Mouse (Mus musculus): ENCODE measurements around the gene Olfr1445. TPM values are rescaled to one million over a fixed set of nuclear protein-coding genes. Genes with fewer than 3 reads are reported as not detected.

Olfr1445 gene
- polyA plus RNA-seq (2015; fragmentation: Nextera tagmentation; extraction: Ambion mirVana): not detected in 2 replicates

DNA sequence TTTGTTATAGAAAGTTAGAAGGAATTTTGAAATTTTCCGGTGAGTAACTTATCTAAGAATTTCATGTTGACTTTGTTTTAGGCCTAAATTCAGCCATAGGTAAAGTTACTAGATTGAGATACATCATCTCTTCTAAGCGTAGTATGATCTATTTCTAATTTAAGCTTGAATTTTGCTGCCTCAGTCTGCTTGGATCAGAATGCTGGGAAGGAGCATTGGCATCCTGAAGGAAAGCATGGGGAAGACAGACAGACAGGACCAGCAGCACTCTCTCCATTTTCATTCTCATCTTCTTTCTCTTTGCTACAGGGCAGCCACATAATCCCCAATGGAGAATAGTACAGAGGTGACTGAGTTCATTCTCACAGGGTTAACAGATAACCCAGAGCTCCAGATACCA, at the start of gene Olfr1445:
Gene Olfr1445, plus strand, starts transcription at position 301 of the 400 bp plus-strand sequence.
- 80% methylated on average over 2 of the region's 2 CpGs for WGBS
- Histone ChIP-seq H3K27me3 (no peaks in the 10 kb centered on the region), H3K9me3 (replicated peaks) (no peaks in the 10 kb centered on the region), H3K4me2 (no peak within 1 kb of the TSS), H3K4me3 (no peak within 1 kb of the TSS), H3K36me3 (no peaks in the 10 kb centered on the region), H3K9ac (no peak within 1 kb of the TSS), H3K4me1 (replicated peaks) (no peaks in the 10 kb centered on the region), H3K27ac (no peak within 1 kb of the TSS)
- ATAC-seq (replicated peaks; ENCODE audit: insufficient number of reproducible peaks, insufficient read depth, low FRiP score, low read depth): no peak

DNA sequence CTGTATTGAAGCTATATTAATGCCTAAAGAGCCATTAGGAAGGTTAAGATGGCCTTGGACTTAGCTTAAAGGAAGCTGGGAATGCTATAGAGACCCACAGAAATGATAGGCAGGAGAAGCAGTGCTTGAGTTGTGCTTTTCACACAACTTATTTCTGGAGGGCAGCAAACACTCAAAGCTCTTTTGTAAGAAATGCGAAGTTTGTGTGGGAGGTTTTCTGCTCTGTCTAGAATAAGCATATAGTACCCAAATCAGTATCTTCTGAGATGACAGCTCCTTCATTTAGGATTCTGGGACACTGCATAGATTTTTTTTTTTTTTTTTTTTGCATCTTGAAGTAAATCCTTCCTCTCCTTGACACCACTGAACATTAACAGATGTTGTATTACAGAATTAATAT, 45.1 kb upstream of the Olfr1445 start:
- no peaks in the 10 kb centered on the region for H3K4me1 ChIP-seq (replicated peaks)
- H3K4me2 ChIP-seq: no peak overlapping the region
- no peaks in the 10 kb centered on the region for H3K36me3 ChIP-seq
- H3K27ac ChIP-seq: no peak overlapping the region
- no peak for ATAC-seq (replicated peaks; ENCODE audit: insufficient number of reproducible peaks, insufficient read depth, low FRiP score, low read depth)
- WGBS: 73% methylated on average over 1 of the region's 1 CpGs
- no peak overlapping the region for H3K4me3 ChIP-seq
- H3K9me3 ChIP-seq (replicated peaks): no peaks in the 10 kb centered on the region
- no peaks in the 10 kb centered on the region for H3K27me3 ChIP-seq
- H3K9ac ChIP-seq: no peak overlapping the region

DNA sequence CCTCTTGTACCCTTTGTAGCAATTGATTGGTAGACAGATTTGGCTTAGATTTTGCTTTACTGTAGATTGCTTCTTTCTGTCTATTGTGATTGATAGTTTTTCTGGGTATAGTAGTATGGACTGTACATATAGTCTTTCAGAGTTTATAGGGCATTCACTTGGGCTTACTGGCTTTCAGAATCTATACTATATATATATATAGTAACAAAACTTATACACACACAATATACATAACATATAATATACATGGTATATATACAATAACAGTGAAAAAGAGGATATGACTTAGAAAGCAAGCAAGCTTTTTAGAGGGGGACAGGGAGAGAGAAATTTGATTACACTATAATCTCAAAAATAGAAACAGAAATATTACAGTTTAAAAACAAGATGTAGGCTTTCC, 37.3 kb upstream of the Olfr1445 start, which contains the start of gene Gm5244:
Gene Gm5244, plus strand, starts transcription at position 301 of the 400 bp plus-strand sequence.
- no peaks in the 10 kb centered on the region for H3K9me3 ChIP-seq (replicated peaks)

DNA sequence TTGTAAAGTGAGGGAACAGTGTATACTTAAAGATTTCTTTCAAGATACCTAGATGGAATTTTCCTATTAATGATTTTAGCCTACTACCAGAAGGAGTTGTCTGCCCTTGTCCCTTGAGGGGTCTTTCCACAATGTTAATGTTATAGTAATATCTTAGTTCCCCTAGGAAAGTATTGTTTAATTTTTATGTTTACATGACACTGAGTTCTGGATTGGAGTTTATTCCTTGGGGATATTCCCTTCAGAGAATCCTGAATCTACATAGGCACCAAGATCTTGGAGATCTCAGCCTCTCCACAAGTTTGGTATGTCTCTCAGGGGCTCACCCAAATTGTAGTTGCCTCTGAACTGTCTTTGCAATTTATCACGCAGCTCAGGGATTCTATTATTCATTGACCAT, 26.7 kb upstream of the Olfr1445 start, which contains the start of gene Olfr1444:
Gene Olfr1444, plus strand, starts transcription at position 301 of the 400 bp plus-strand sequence.
- Histone ChIP-seq H3K9ac (no peak within 1 kb of the TSS), H3K4me3 (no peak within 1 kb of the TSS), H3K4me2 (no peak within 1 kb of the TSS), H3K4me1 (replicated peaks) (no peaks in the 10 kb centered on the region), H3K27me3 (no peaks in the 10 kb centered on the region), H3K27ac (no peak within 1 kb of the TSS), H3K36me3 (no peaks in the 10 kb centered on the region), H3K9me3 (replicated peaks) (no peaks in the 10 kb centered on the region)
- ATAC-seq (replicated peaks; ENCODE audit: insufficient number of reproducible peaks, insufficient read depth, low FRiP score, low read depth): no peak
- 42% methylated on average over 1 of the region's 1 CpGs for WGBS

More for the DNA sequence above, 37.3 kb upstream of the Olfr1445 start, which contains the start of gene Gm5244:
- Histone ChIP-seq H3K27me3 (no peaks in the 10 kb centered on the region), H3K36me3 (no peaks in the 10 kb centered on the region), H3K4me1 (replicated peaks) (no peaks in the 10 kb centered on the region), H3K27ac (no peak within 1 kb of the TSS), H3K9ac (no peak within 1 kb of the TSS), H3K4me3 (no peak within 1 kb of the TSS), H3K4me2 (no peak within 1 kb of the TSS)
- no peak for ATAC-seq (replicated peaks; ENCODE audit: insufficient number of reproducible peaks, insufficient read depth, low FRiP score, low read depth)

DNA sequence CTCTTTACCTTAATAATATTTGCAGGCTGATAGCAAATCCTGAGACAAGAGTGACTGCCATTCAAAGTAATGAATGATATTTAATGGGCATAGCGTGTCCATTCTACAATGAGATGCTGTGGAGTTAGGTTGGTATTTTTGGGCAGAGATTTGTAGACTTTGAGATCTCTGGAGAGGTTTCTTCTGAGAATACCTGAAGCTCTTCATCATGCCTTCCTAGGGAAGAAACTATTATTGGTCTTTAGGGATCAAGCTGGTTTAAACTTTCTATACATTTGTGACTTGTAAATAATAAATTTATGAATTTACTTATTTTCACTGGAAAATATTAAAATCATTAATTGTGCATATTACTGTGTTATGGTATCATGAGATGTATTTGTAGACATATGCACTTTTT, 9.8 kb downstream of the Olfr1445 start, which contains the start of gene Olfr1446:
Gene Olfr1446, minus strand, starts transcription at position 101 of the 400 bp plus-strand sequence.
- 73% methylated on average over 1 of the region's 1 CpGs for WGBS
- no peak for ATAC-seq (replicated peaks; ENCODE audit: insufficient number of reproducible peaks, insufficient read depth, low FRiP score, low read depth)
- no peaks in the 10 kb centered on the region for H3K4me1 ChIP-seq (replicated peaks)

DNA sequence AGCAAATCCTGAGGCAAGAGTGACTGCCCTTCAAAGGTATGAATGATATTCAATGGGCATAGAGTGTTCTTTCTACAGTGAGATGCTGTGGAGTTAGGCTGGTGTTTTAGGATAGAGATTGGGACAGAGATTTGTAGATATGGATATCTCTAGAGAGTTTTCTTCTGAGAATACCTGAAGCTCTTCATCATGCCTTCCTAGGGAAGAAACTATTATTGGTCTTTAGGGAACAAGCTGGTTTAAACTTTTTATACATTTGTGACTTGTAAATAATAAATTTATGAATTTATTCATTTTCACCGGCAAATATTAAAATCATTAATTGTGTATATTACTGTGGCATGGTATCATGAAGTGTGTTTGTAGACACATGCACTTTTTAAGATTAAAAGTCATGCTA, 20.0 kb downstream of the Olfr1445 start, which contains the start of gene Olfr1447:
Gene Olfr1447, minus strand, starts transcription at position 101 of the 400 bp plus-strand sequence.
- Histone ChIP-seq H3K9ac (no peak within 1 kb of the TSS), H3K9me3 (replicated peaks) (no peaks in the 10 kb centered on the region), H3K27ac (no peak within 1 kb of the TSS), H3K4me3 (no peak within 1 kb of the TSS), H3K4me1 (replicated peaks) (no peaks in the 10 kb centered on the region), H3K4me2 (no peak within 1 kb of the TSS), H3K36me3 (no peaks in the 10 kb centered on the region), H3K27me3 (no peaks in the 10 kb centered on the region)
- WGBS: 94% methylated on average over 1 of the region's 1 CpGs
- ATAC-seq (replicated peaks; ENCODE audit: insufficient number of reproducible peaks, insufficient read depth, low FRiP score, low read depth): no peak

More for the DNA sequence above, 9.8 kb downstream of the Olfr1445 start, which contains the start of gene Olfr1446:
- no peak within 1 kb of the TSS for H3K9ac ChIP-seq
- no peaks in the 10 kb centered on the region for H3K27me3 ChIP-seq
- no peak within 1 kb of the TSS for H3K4me3 ChIP-seq
- no peaks in the 10 kb centered on the region for H3K36me3 ChIP-seq
- H3K4me2 ChIP-seq: no peak within 1 kb of the TSS
- H3K9me3 ChIP-seq (replicated peaks): no peaks in the 10 kb centered on the region
- no peak within 1 kb of the TSS for H3K27ac ChIP-seq

DNA sequence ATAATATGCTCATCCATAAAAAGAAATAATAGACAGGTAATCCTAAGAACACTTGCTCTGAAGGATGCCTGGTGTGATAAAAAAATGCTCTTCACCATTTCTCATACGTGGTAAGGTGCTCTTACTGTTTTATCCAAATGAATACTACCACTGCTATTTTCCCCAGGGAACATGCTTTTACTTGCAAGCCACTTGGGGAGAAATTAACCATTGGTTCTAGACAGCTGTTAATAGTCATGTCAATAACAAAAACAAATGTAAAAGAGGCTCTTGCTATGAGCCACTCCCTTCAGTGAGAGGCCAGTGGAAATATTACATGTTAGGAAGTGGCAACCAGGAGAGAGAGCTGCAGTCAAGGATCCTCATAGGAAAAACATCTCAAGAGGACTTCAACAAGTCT, 40.7 kb downstream of the Olfr1445 start, which contains the start of gene Olfr1448:
Gene Olfr1448, minus strand, starts transcription at position 101 of the 400 bp plus-strand sequence.
- Histone ChIP-seq H3K4me3 (no peak within 1 kb of the TSS), H3K9me3 (replicated peaks) (0 out of 2 replicates have a peak, but pooled peaks cover 2% of the 10 kb centered on the region), H3K27me3 (no peaks in the 10 kb centered on the region), H3K4me2 (no peak within 1 kb of the TSS), H3K4me1 (replicated peaks) (no peaks in the 10 kb centered on the region), H3K36me3 (no peaks in the 10 kb centered on the region), H3K27ac (no peak within 1 kb of the TSS), H3K9ac (no peak within 1 kb of the TSS)
- 61% methylated on average over 1 of the region's 1 CpGs for WGBS
- ATAC-seq (replicated peaks; ENCODE audit: insufficient number of reproducible peaks, insufficient read depth, low FRiP score, low read depth): no peak

DNA sequence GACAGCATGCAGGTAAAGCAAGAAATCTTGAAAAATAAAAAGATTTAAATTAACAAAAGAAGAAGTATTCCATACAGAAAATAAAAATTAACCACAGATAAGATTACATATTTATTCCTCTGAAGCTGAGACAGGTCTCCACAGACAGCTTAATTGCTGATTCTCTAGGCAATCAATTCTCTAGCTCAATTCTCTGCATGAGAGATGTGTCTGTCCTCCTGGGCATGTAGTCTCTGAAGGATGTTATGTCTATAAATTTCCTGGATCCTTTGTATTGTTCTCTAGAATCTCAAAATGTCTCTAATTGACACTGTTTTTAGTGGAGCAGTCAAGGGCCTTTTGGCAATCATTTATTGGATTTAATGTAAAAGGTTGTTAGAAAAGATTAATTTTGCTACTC, 46.9 kb downstream of the Olfr1445 start, which contains the start of gene Olfr1449:
Gene Olfr1449, plus strand, starts transcription at position 301 of the 400 bp plus-strand sequence.
- ATAC-seq (replicated peaks; ENCODE audit: insufficient number of reproducible peaks, insufficient read depth, low FRiP score, low read depth): no peak
- Histone ChIP-seq H3K27me3 (no peaks in the 10 kb centered on the region), H3K4me3 (no peak within 1 kb of the TSS)

More for the DNA sequence above, 46.9 kb downstream of the Olfr1445 start, which contains the start of gene Olfr1449:
- Histone ChIP-seq H3K27ac (no peak within 1 kb of the TSS), H3K9me3 (replicated peaks) (0 out of 2 replicates have a peak, but pooled peaks cover 2% of the 10 kb centered on the region), H3K9ac (no peak within 1 kb of the TSS), H3K36me3 (no peaks in the 10 kb centered on the region), H3K4me2 (no peak within 1 kb of the TSS), H3K4me1 (replicated peaks) (no peaks in the 10 kb centered on the region)

Other genes starting within 250 kb of the Olfr1445 start
- not detected in 2 replicates for gene Olfr1442, start 213.4 kb upstream of the Olfr1445 start, polyA plus RNA-seq (2015; fragmentation: Nextera tagmentation; extraction: Ambion mirVana)
- gene Olfr1443, start 205.7 kb upstream of the Olfr1445 start, polyA plus RNA-seq (2015; fragmentation: Nextera tagmentation; extraction: Ambion mirVana): not detected in 2 replicates
- not detected in 2 replicates for gene Keg1, start 188.1 kb upstream of the Olfr1445 start, polyA plus RNA-seq (2015; fragmentation: Nextera tagmentation; extraction: Ambion mirVana)
- gene Cntf, start 118.2 kb upstream of the Olfr1445 start, polyA plus RNA-seq (2015; fragmentation: Nextera tagmentation; extraction: Ambion mirVana): 0.77 and 0.97 TPM in 2 replicates
- gene Zfp91, start 87.7 kb upstream of the Olfr1445 start, polyA plus RNA-seq (2015; fragmentation: Nextera tagmentation; extraction: Ambion mirVana): 11.4 TPM in 2 replicates
- 1.1 and 4.0 TPM in 2 replicates for gene Lpxn, start 87.7 kb upstream of the Olfr1445 start, polyA plus RNA-seq (2015; fragmentation: Nextera tagmentation; extraction: Ambion mirVana)
- gene Gm5244, start 37.2 kb upstream of the Olfr1445 start, polyA plus RNA-seq (2015; fragmentation: Nextera tagmentation; extraction: Ambion mirVana): not detected in 2 replicates
- gene Olfr1444, start 26.6 kb upstream of the Olfr1445 start, polyA plus RNA-seq (2015; fragmentation: Nextera tagmentation; extraction: Ambion mirVana): not detected in 2 replicates
- not detected in 2 replicates for gene Olfr1446, start 9.7 kb downstream of the Olfr1445 start, polyA plus RNA-seq (2015; fragmentation: Nextera tagmentation; extraction: Ambion mirVana)
- not detected in 2 replicates for gene Olfr1447, start 19.9 kb downstream of the Olfr1445 start, polyA plus RNA-seq (2015; fragmentation: Nextera tagmentation; extraction: Ambion mirVana)
- gene Olfr1448, start 40.6 kb downstream of the Olfr1445 start, polyA plus RNA-seq (2015; fragmentation: Nextera tagmentation; extraction: Ambion mirVana): not detected in 2 replicates
- gene Olfr1449, start 47.0 kb downstream of the Olfr1445 start, polyA plus RNA-seq (2015; fragmentation: Nextera tagmentation; extraction: Ambion mirVana): not detected in 2 replicates
- gene Olfr1450, start 66.4 kb downstream of the Olfr1445 start, polyA plus RNA-seq (2015; fragmentation: Nextera tagmentation; extraction: Ambion mirVana): not detected in 2 replicates
- gene Olfr1451, start 111.2 kb downstream of the Olfr1445 start, polyA plus RNA-seq (2015; fragmentation: Nextera tagmentation; extraction: Ambion mirVana): not detected in 2 replicates
- not detected in 2 replicates for gene Olfr1453, start 144.5 kb downstream of the Olfr1445 start, polyA plus RNA-seq (2015; fragmentation: Nextera tagmentation; extraction: Ambion mirVana)
- not detected in 2 replicates for gene Olfr1454, start 176.8 kb downstream of the Olfr1445 start, polyA plus RNA-seq (2015; fragmentation: Nextera tagmentation; extraction: Ambion mirVana)
- gene Olfr1457, start 214.0 kb downstream of the Olfr1445 start, polyA plus RNA-seq (2015; fragmentation: Nextera tagmentation; extraction: Ambion mirVana): not detected in 2 replicates
- gene Olfr1458, start 222.9 kb downstream of the Olfr1445 start, polyA plus RNA-seq (2015; fragmentation: Nextera tagmentation; extraction: Ambion mirVana): not detected in 2 replicates